Mouse (Mus musculus) layer of hippocampus, adult 9-11 months (tissue): ENCODE results near the gene Gm49318.
A peak's percentile ranks its signal among the peaks of the same experiment; 100 is the strongest.

Experiments
- DNase-seq: peaks from one replicate; pipeline ENCODE4 v3.0.0; 2022

Gm49318 gene

GRCm38 (mm10) chr9:22017208-22017825 lies 53.7 kb downstream of the Gm49318 start:
- no peak for DNase-seq

DNA sequence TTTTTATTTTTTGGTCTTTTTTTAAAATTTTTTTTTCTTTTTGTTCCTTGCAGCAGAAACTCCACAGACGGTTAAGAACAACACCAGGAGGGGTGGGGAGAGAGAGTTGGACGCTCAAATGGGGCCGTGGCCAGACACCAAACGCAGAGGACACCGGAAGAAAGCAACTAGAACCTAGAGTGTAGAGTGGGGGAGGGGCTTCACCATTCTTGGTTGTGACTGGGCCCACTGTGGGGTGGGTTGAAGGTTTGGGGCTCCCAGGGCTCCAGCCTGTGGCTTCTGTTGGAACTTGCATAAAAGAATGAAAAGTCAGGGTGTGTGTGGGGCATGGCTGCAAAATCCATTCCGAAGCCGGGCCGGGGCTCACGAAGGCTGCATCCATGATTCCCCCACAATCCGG lies 54.8 kb downstream of the Gm49318 start:
- DNase-seq, result no peak

GRCm38 (mm10) chr9:22012731-22013130 lies 58.3 kb downstream of the Gm49318 start:
- DNase-seq, result no peak

DNA sequence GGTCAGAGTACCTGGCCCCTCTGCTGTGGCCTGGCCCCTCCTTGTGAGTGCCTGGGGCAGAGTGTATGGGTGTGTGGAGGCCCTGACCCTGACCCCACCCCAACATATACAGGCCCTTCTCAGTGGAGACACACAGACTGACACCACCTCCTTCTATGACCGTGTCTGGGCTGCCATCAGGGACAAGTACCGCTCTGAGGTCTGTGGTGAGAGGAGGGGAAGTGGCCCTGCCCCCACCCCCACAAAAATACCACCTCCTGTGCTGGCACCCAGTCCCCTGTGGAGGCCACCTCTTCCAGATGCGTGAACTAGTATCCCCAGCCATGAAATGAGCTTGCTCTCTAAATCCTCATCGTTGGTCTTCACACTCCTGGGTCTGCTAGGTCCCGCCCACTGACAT lies 60.0 kb downstream of the Gm49318 start:
- no peak for DNase-seq

- DNase-seq, result no peak
Observed at GRCm38 (mm10) chr9:22004546-22004945, 66.5 kb downstream of the Gm49318 start.

GRCm38 (mm10) chr9:22003163-22003554 lies 67.9 kb downstream of the Gm49318 start:
- DNase-seq, result peak; percentile 73

DNA sequence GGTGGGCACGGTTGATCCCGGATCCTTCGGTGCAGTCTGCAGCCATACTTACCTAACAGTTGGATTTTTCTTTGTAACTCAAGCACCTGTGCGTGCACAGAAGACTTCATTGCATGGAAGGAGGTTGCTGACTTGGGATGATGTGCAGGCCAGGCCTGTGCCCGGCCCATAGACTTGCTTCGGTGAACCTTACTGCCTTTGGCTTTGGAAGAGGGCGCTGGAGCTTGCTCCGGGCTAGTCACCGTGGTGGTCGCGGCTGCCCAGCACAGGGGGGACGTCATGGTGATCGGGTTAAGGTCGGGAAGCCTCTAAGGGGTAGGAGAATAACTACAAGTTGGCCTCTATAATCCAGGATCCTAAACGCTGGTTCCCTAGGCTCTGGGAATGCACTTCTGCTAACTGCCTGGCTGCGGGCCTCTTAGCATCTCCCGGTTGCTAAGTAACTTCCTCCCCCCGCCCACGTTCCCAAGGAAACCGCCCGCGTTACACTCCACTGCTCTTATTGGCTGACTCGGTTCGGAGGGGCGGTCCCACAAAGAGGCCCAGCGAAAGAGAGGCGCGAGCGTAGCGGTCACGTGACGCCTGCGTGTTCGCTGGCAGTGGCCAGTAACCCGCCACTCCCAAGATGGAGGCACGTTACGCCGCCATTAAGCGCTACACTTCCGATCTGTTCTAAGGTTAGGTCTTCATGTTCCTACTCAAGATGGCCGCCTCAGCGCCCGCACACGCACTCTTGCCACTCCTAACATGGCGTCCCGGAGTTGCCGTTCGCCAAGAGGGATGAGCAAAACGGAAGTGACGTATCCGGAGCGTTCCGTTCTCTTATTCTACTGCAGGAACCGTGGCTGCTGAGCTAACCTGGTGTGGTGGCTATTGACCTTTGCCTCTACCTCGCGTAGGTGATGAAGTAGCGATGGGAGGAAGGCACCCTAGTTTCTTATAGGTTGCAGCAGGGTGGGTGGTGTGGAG lies 68.6 kb downstream of the Gm49318 start, which contains the start of the genes Ccdc151 and Prkcsh:
TSS of gene Ccdc151 (minus strand) at position 441 of the 969 bp plus-strand sequence.
TSS of gene Prkcsh (plus strand) at position 613 of the 969 bp plus-strand sequence.
- DNase-seq, result peak; percentile 100

GRCm38 (mm10) chr9:22001633-22002032 lies 69.4 kb downstream of the Gm49318 start:
- DNase-seq, result no peak

DNA sequence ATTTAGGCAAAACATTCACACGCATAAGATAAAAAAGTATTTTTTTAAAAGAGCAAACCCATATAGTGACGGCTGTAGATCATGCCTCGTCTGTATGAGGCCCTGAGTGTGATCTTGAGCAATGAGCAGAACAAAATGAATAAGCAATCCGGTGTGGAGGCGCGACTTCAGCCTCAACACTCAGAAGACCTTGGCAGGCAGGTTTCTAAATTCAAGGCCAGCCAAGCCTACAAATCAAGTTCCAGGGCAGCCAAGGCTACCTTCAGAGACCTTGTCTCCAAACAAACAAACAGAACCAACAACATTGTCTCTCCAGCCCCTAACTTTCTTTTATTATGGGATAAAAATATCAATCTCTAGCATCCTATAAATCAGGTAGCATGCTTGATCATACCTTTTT lies 70.8 kb downstream of the Gm49318 start:
- DNase-seq, result no peak

DNA sequence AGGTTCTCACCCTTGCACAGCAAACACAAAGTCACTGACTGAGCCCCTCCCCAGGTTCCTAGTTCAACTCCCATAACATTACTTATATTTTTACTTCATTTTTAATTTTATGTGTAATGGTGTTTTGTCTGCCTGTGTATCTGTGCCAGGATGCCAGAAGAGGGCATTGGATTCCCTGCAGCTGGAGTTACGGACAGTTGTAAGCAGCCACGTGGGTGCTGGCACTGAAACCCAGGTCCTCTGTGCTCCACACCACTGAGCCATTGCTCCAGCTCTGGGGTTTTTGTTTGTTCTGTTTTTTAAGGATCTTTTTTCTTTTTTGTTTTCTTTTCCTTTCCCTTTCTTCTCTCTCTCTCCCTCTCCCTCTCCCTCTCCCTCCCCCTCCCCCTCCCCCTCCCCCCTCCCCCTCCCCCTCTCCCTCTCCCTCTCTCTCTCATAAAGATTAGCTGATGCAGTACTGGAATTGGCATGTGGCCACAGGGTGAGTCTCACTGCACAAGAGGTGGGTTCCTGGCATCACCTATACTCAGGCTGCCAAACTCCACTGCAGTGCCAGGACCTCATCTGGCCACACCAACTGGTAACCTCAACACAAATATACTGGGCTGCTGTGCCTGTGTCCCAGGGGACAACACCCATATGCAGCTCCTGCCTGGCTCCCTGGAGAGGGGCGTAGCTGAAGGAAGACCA lies 74.7 kb downstream of the Gm49318 start:
- no peak for DNase-seq

DNA sequence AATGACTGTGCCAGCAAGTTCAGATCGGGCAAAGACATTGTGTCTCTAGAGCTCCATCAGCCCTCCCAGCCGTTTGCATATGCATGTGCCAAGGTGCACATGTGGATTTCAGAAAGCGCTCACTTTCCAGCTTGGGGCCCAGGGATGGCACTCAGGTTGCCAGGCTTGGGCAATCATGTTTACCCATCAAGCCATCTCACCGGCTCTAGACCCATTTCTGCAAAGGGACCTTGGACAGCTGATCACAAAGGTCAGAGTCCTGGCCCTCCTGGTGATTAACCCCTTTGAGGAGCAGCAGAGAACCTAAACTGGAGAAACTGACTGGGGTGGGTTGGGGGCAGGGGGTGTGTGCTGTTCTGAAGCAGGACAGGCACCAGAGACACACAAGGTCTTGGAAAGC lies 78.8 kb downstream of the Gm49318 start:
- DNase-seq, result no peak

DNA sequence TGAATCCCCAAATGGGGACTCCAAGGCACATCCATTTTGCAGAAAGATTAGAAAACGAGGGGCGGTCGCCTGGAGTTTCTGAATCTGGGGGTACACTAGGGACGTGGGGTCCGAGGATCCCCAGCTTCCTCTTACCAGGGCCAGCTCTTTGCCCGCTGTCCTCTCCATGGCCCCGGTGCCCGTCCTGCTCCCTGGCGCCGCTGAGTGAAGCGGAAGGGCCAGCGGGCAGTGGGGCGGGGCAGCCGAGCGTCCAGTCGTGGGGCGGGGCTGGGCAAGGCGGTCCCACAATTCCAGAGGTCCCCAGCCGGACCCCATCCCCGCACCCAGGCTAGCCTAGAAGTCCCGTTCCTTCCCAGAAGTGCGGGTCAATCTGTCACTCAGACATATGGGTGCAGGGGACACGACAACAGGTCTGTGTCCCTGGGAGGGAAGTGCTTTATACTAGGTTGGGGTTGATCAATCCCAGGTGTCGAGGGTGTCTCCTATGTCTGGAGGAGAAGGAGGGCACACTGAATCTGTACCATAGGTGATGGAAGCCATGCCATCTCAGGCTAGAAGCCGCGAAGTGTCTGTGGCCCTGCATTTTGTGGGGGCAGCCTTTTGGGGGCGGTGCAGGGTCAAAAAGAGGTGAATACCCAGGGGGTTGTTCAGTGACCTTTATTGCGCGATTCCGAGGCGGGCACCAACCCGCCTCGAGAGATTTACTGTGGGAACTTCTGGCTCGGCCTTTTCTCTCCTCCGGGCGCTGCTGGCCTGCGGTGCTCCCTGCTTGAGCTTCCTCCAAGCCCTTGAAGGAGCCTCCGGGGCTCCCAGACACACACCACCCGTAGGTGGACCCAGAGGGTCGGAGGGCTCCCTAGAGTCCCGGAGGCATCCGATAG lies 81.6 kb downstream of the Gm49318 start, which contains the start of gene Rgl3:
TSS of gene Rgl3 (minus strand) at position 217 of the 881 bp plus-strand sequence.
- DNase-seq, result no peak

DNA sequence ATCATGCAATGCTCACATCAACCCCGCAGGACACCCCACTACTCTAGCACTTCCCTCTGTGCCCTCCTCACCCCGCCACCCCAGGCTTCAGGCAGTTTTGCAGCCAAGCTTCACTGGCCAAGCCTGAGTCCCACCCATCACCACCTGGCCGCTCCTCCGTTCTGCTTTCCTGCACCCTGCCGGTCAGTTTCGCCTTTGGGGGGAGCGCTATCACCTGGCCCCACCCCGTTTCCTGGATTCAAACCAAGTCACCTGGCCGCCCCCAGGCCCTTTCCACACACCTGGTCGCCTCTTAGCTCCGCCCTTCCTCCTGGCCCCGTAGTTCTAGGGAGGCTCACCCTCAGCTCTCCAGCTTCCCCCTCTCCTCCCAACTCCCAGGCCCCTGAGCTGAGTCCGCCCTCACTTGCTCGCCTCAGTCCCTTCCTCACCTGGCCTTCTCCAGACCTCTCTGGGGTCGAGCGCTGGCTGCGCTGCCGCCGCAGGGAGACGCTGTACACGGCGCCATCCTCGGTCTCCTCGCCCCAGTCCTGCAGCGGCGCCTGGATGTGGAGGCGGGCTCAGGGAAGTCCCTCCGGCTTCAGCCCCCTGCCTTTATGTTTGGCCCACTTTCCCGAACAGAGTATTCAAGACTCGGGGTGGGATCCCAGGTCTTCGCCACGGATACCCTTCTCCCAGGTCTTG lies 82.5 kb downstream of the Gm49318 start:
- no peak for DNase-seq

DNA sequence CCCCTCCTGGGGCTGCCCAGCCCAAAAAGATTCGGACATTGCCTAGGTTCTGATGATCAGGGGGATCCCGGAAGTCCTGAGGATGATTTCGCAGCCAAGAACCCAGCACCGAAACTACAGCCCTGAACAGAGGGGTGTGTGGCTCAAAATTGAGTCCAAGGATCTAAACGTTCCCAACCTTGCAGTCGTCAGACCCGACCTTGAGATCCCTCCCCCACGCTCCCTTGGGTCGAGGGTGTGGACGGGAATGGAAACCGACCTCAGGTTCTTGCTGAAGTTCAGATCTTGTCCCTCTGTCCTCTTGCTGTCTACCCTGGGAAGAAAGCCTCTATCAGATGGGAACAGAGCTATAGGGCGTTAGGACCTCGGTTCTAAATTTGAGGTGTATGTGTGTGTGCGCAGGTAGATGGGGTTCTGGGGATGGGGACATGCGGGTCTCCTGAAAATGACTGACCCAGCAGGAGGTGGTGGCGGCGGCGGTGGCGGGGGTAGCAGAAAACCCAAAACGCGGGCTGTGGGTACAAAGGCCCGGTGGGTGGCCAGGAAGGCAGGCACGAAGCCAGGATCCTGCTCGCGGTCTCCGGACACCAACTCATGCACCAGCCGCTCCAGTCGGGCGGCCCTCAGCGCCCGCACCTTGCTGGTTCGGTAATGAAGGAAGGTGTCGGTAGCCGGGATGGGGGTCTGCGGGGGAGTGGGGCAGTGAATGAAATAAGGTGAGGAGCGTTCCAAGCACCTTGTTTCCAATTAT lies 83.3 kb downstream of the Gm49318 start:
- no peak for DNase-seq
